Mouse (Mus musculus) limb, embryonic 14.5 days (tissue): Measurements from ENCODE around the gene Efcab5. TPM values are rescaled to one million over a fixed set of nuclear protein-coding genes. Genes with fewer than 3 reads are reported as not detected.

Source experiments
- ATAC-seq: fragments of 200-750 bp; cut with Nextera tagmentation; 2 replicates; pipeline ENCODE4 v1.8.0; 2017; ENCODE audit warnings: low read depth, moderate number of reproducible peaks, moderate TSS enrichment; ENCODE audit not compliant: low FRiP score
- DNase-seq: peaks from one replicate; pipeline ENCODE4 v3.0.0-alpha.2; 2015; ENCODE audit warnings: low spot score
- H3K27ac ChIP-seq: fragments of 300-500 bp; sonication (generic); replicated peaks from 2 replicates; pipeline ENCODE4 v1.5.1; 2014; ENCODE audit warnings: low read depth, mild to moderate bottlenecking, low read length, moderate library complexity, mixed read lengths
- H3K27me3 ChIP-seq: fragments of 300-500 bp; sonication (generic); 2 replicates; pipeline ENCODE4 v1.6.1; 2014; ENCODE audit warnings: low read length, mixed read lengths; ENCODE audit not compliant: control insufficient read depth, insufficient read depth
- H3K36me3 ChIP-seq: fragments of 300-500 bp; sonication (generic); 2 replicates; pipeline ENCODE4 v1.6.1; 2014; ENCODE audit warnings: mild to moderate bottlenecking, low read length, moderate library complexity, mixed read lengths; ENCODE audit not compliant: control insufficient read depth, insufficient read depth
- H3K4me1 ChIP-seq: fragments of 300-500 bp; sonication (generic); 2 replicates; pipeline ENCODE4 v1.6.1; 2014; ENCODE audit warnings: antibody characterized with exemption, low read length, mixed read lengths; ENCODE audit not compliant: control insufficient read depth, insufficient read depth
- H3K4me2 ChIP-seq: fragments of 300-500 bp; sonication (generic); replicated peaks from 2 replicates; pipeline ENCODE4 v1.6.1; 2014; ENCODE audit warnings: low read depth, mild to moderate bottlenecking, low read length, moderate library complexity; ENCODE audit not compliant: severe bottlenecking
- H3K4me3 ChIP-seq: fragments of 300-500 bp; sonication (generic); replicated peaks from 2 replicates; pipeline ENCODE4 v1.5.1; 2014; ENCODE audit warnings: low read length
- H3K9ac ChIP-seq: fragments of 300-500 bp; sonication (generic); 2 replicates; pipeline ENCODE4 v1.6.1; 2014; ENCODE audit warnings: mild to moderate bottlenecking, low read depth, low read length, moderate library complexity; ENCODE audit not compliant: severe bottlenecking
- H3K9me3 ChIP-seq: fragments of 300-500 bp; sonication (generic); 2 replicates; pipeline ENCODE4 v1.6.1; 2016; ENCODE audit warnings: low read length; ENCODE audit not compliant: control insufficient read depth
- POLR2A ChIP-seq: fragments of 200-500 bp; IDR thresholded peaks from 2 replicates; pipeline ENCODE4 v1.8.0; 2012; ENCODE audit warnings: inconsistent platforms, mild to moderate bottlenecking, moderate library complexity, borderline replicate concordance; ENCODE audit not compliant: insufficient read depth, insufficient read length; ENCODE audit errors: extremely low read depth
- WGBS: fragments of 180-500 bp; shearing (Covaris S2); extraction: QIAGEN DNeasy Blood & Tissue Kit; methylation state at CpG from one replicate; pipeline ENCODE4 v1.1.7; 2014; 5-methylcytosine and 5-hydroxymethylcytosine counted together
- polyA plus RNA-seq, 2 experiments: library from polyadenylated mRNA; depleted of rRNA in 1 of 2; stranded (reverse) in 1 of 2; unstranded in 1 of 2; fragments of >200 nt; fragmentation: Nextera tagmentation in 1 of 2; extraction: Ambion mirVana in 1 of 2; gene quantifications; 2 replicates each; pipeline versions ENCODE4 v1.2.1 to v1.2.3; 2012 to 2014

Gene Efcab5
- polyA plus RNA-seq, 2 experiments, result 0.36 to 1.0 TPM

- Histone ChIP-seq H3K9ac (no peak overlapping the region), H3K4me3 (no peak overlapping the region), H3K27me3 (no peaks in the 10 kb centered on the region), H3K4me1 (no peaks in the 10 kb centered on the region), H3K9me3 (no peaks in the 10 kb centered on the region), H3K36me3 (no peaks in the 10 kb centered on the region), H3K4me2 (no peak overlapping the region), H3K27ac (no peak overlapping the region)
- no peak for DNase-seq
- no peak for ATAC-seq
- no peak for TF ChIP-seq POLR2A
- WGBS, result 90% methylated on average over 3 of the region's 3 CpGs
These were observed 9.0 kb downstream of the Efcab5 start for GRCm38 (mm10) chr11:77179771-77180170.

- no peak for TF ChIP-seq POLR2A
- no peak for ATAC-seq
- no peaks in the 10 kb centered on the region for H3K27me3 ChIP-seq
- no peak for DNase-seq
- 59% methylated on average over 7 of the region's 7 CpGs for WGBS
- no peaks in the 10 kb centered on the region for H3K9me3 ChIP-seq
- H3K36me3 ChIP-seq, result no peaks in the 10 kb centered on the region
- no peak overlapping the region for H3K4me2 ChIP-seq
- H3K27ac ChIP-seq, result no peak overlapping the region
- H3K4me1 ChIP-seq, result no peaks in the 10 kb centered on the region
- no peak overlapping the region for H3K9ac ChIP-seq
- H3K4me3 ChIP-seq, result no peak overlapping the region
These were observed 14.2 kb downstream of the Efcab5 start for GRCm38 (mm10) chr11:77174531-77174930.

GRCm38 (mm10) chr11:77173731-77174130 lies 15.0 kb downstream of the Efcab5 start:
- H3K9ac ChIP-seq, result no peak overlapping the region
- no peak overlapping the region for H3K27ac ChIP-seq
- no peak overlapping the region for H3K4me2 ChIP-seq
- no peaks in the 10 kb centered on the region for H3K9me3 ChIP-seq
- no peak overlapping the region for H3K4me3 ChIP-seq
- H3K27me3 ChIP-seq, result no peaks in the 10 kb centered on the region
- DNase-seq (no peak), ATAC-seq (no peak)
- WGBS, result 59% methylated on average over 4 of the region's 4 CpGs
- no peak for TF ChIP-seq POLR2A
- H3K36me3 ChIP-seq, result no peaks in the 10 kb centered on the region
- no peaks in the 10 kb centered on the region for H3K4me1 ChIP-seq

GRCm38 (mm10) chr11:77160744-77161143 lies 28.0 kb downstream of the Efcab5 start:
- WGBS, result 71% methylated on average over 1 of the region's 1 CpGs
- H3K36me3 ChIP-seq, result no peaks in the 10 kb centered on the region
- ATAC-seq (no peak), DNase-seq (no peak)
- no peaks in the 10 kb centered on the region for H3K27me3 ChIP-seq
- TF ChIP-seq POLR2A, result no peak
- no peaks in the 10 kb centered on the region for H3K4me1 ChIP-seq
- no peak overlapping the region for H3K27ac ChIP-seq
- H3K4me2 ChIP-seq, result no peak overlapping the region
- H3K9ac ChIP-seq, result no peak overlapping the region
- no peak overlapping the region for H3K4me3 ChIP-seq
- no peaks in the 10 kb centered on the region for H3K9me3 ChIP-seq

GRCm38 (mm10) chr11:77160341-77160740 lies 28.4 kb downstream of the Efcab5 start:
- Histone ChIP-seq H3K4me2 (no peak overlapping the region), H3K9ac (no peak overlapping the region), H3K4me3 (no peak overlapping the region), H3K36me3 (no peaks in the 10 kb centered on the region), H3K4me1 (no peaks in the 10 kb centered on the region), H3K9me3 (no peaks in the 10 kb centered on the region), H3K27me3 (no peaks in the 10 kb centered on the region), H3K27ac (no peak overlapping the region)
- ATAC-seq (no peak), DNase-seq (no peak)
- no peak for TF ChIP-seq POLR2A
- 76% methylated on average over 9 of the region's 9 CpGs for WGBS

- DNase-seq, result no peak
- 79% methylated on average over 5 of the region's 5 CpGs for WGBS
These were observed 34.6 kb downstream of the Efcab5 start for GRCm38 (mm10) chr11:77154214-77154613.

More at GRCm38 (mm10) chr11:77154214-77154613, 34.6 kb downstream of the Efcab5 start:
- Histone ChIP-seq H3K9me3 (no peaks in the 10 kb centered on the region), H3K27ac (no peak overlapping the region), H3K36me3 (no peaks in the 10 kb centered on the region), H3K4me3 (no peak overlapping the region), H3K27me3 (no peaks in the 10 kb centered on the region), H3K4me1 (no peaks in the 10 kb centered on the region), H3K9ac (no peak overlapping the region), H3K4me2 (no peak overlapping the region)
- TF ChIP-seq POLR2A, result no peak
- no peak for ATAC-seq
